Mouse (Mus musculus) Muller cell, postnatal 12 days (primary cell): ENCODE results near the gene Pomt2.

Experiments used
- DNase-seq: peaks from one replicate; pipeline ENCODE4 v3.0.0-alpha.2; 2015; ENCODE audit errors: inconsistent ontology term

The Pomt2 gene

GRCm38 (mm10) chr12:87127256-87127655, 20.5 kb downstream of the Pomt2 start:
- no peak for DNase-seq

- no peak for DNase-seq
Observed at GRCm38 (mm10) chr12:87121918-87122589, 25.7 kb downstream of the Pomt2 start.

- peak; percentile 26 for DNase-seq
Observed at GRCm38 (mm10) chr12:87107357-87107977, 40.3 kb downstream of the Pomt2 start.

GRCm38 (mm10) chr12:87104796-87105195, 43.0 kb downstream of the Pomt2 start:
- no peak for DNase-seq

GRCm38 (mm10) chr12:87103471-87103870, 44.3 kb downstream of the Pomt2 start:
- DNase-seq, result no peak

GRCm38 (mm10) chr12:87102165-87102631, 45.6 kb downstream of the Pomt2 start, which contains the start of gene Ngb:
TSS of gene Ngb (minus strand) at chr12:87102539.
- DNase-seq, result no peak

- no peak for DNase-seq
Observed at GRCm38 (mm10) chr12:87100331-87100730, 47.4 kb downstream of the Pomt2 start.

GRCm38 (mm10) chr12:87093671-87094070, 54.1 kb downstream of the Pomt2 start:
- DNase-seq, result no peak

GRCm38 (mm10) chr12:87093249-87093648, 54.5 kb downstream of the Pomt2 start:
- no peak for DNase-seq

- DNase-seq, result no peak
Observed at GRCm38 (mm10) chr12:87091916-87092315, 55.9 kb downstream of the Pomt2 start.

GRCm38 (mm10) chr12:87089701-87090100, 58.1 kb downstream of the Pomt2 start:
- DNase-seq, result no peak

GRCm38 (mm10) chr12:87089255-87089654, 58.5 kb downstream of the Pomt2 start:
- no peak for DNase-seq

GRCm38 (mm10) chr12:87088331-87088730, 59.4 kb downstream of the Pomt2 start:
- DNase-seq, result no peak

- no peak for DNase-seq
Observed at GRCm38 (mm10) chr12:87087236-87087635, 60.5 kb downstream of the Pomt2 start.

GRCm38 (mm10) chr12:87082797-87083196, 65.0 kb downstream of the Pomt2 start:
- no peak for DNase-seq

- no peak for DNase-seq
Observed at GRCm38 (mm10) chr12:87076610-87077009, 71.2 kb downstream of the Pomt2 start.

- no peak for DNase-seq
Observed at GRCm38 (mm10) chr12:87070520-87070919, 77.2 kb downstream of the Pomt2 start.

- no peak for DNase-seq
Observed at GRCm38 (mm10) chr12:87066429-87066828, 81.3 kb downstream of the Pomt2 start.

- no peak for DNase-seq
Observed at GRCm38 (mm10) chr12:87065446-87065845, 82.3 kb downstream of the Pomt2 start.

- no peak for DNase-seq
Observed at GRCm38 (mm10) chr12:87057066-87057465, 90.7 kb downstream of the Pomt2 start.
